Mouse (Mus musculus): ENCODE data around the gene Olfr851. TPM values are rescaled to one million over a fixed set of nuclear protein-coding genes. Genes with fewer than 3 reads are reported as not detected.

Gene Olfr851
- not detected in 2 replicates for polyA plus RNA-seq (2012; rRNA removed)

GRCm38 (mm10) chr9:19492995-19493394 lies at the start of gene Olfr851:
Gene Olfr851 (plus strand): TSS chr9:19493295.

GRCm38 (mm10) chr9:19478148-19478547 lies 14.9 kb upstream of the Olfr851 start, which contains the start of gene Olfr850:
Gene Olfr850 (minus strand): TSS chr9:19478248.

GRCm38 (mm10) chr9:19540976-19541375 lies 47.9 kb downstream of the Olfr851 start, which contains the start of gene Olfr853:
Gene Olfr853 (minus strand): TSS chr9:19541076.

Other genes starting within 250 kb of the Olfr851 start
- gene Olfr843, start 241.3 kb upstream of the Olfr851 start, polyA plus RNA-seq (2012; rRNA removed): not detected in 2 replicates
- not detected in 2 replicates for gene Olfr844, start 176.9 kb upstream of the Olfr851 start, polyA plus RNA-seq (2012; rRNA removed)
- not detected in 2 replicates for gene Olfr845, start 156.8 kb upstream of the Olfr851 start, polyA plus RNA-seq (2012; rRNA removed)
- gene Olfr846, start 129.3 kb upstream of the Olfr851 start, polyA plus RNA-seq (2012; rRNA removed): not detected in 2 replicates
- not detected in 2 replicates for gene Olfr847, start 114.6 kb upstream of the Olfr851 start, polyA plus RNA-seq (2012; rRNA removed)
- gene Olfr849, start 53.0 kb upstream of the Olfr851 start, polyA plus RNA-seq (2012; rRNA removed): not detected in 2 replicates
- not detected in 2 replicates for gene Olfr850, start 15.0 kb upstream of the Olfr851 start, polyA plus RNA-seq (2012; rRNA removed)
- gene Olfr853, start 47.8 kb downstream of the Olfr851 start, polyA plus RNA-seq (2012; rRNA removed): not detected in 2 replicates
- not detected in 2 replicates for gene Olfr854, start 74.1 kb downstream of the Olfr851 start, polyA plus RNA-seq (2012; rRNA removed)
- gene Olfr855, start 89.3 kb downstream of the Olfr851 start, polyA plus RNA-seq (2012; rRNA removed): not detected in 2 replicates
- gene Zfp317, start 128.8 kb downstream of the Olfr851 start, polyA plus RNA-seq (2012; rRNA removed): 31.1 and 34.0 TPM in 2 replicates
- 0.15 TPM in 1 of 2 replicates, not detected in the other for gene Olfr857, start 216.1 kb downstream of the Olfr851 start, polyA plus RNA-seq (2012; rRNA removed)